Mouse (Mus musculus): ENCODE data around the gene Gm10135. TPM values are rescaled to one million over a fixed set of nuclear protein-coding genes. Genes with fewer than 3 reads are reported as not detected.
"Not testable (repeated sequence)": the region's sequence is repeated elsewhere in the genome, so short reads cannot be mapped to it uniquely, and the experiment has no call there.

The Gm10135 gene
- polyA plus RNA-seq, 1 experiment from 2014 or later: not detected

DNA sequence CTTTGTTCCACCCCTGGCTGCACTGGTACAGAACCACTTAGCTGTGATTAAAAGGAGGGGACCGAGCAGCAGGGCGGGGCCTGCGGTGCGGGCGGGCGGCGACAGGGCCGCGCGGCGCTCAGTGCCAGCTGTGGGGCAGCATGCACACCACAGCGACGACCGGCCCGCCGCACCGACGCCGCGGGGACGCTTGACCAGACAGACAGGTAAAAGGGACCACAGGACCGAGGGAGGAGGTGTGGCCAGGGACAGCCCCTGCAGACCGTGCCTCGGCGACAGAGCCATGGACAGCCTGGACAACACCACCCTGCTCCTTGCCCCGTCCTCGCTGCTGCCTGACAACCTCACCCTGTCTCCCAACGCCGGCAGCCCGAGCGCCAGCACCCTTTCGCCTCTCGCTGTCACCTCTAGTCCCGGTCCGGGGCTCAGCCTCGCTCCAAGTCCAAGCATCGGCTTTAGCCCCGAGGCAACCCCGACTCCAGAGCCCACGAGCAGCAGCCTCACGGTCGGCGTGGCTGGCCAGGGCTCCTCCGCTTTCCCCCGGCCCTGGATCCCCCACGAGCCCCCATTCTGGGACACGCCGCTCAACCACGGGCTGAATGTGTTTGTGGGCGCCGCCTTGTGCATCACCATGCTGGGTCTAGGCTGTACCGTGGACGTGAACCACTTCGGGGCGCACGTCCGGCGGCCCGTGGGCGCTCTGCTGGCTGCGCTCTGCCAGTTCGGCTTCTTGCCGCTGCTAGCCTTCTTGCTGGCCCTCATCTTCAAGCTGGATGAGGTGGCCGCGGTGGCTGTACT, 32.5 kb upstream of the Gm10135 start, which contains the start of gene Slc10a4:
Slc10a4 (plus strand) TSS at position 100 of the 798 bp plus-strand sequence.
- Histone ChIP-seq H3K9ac (ENCODE audit: low read depth, low read length) (no peak within 1 kb of the TSS), H3K4me3 (ENCODE audit: low read depth, low read length) (peak within 1 kb of the TSS; percentile 43), H3K36me3 (ENCODE audit: control insufficient read depth, insufficient read depth, low read length) (no peaks in the 10 kb centered on the region), H3K27ac (ENCODE audit: low read depth, low read length) (no peak within 1 kb of the TSS), H3K9me3 (ENCODE audit: control insufficient read depth, low read length) (no peaks in the 10 kb centered on the region), H3K27me3 (replicated peaks; ENCODE audit: control insufficient read depth, insufficient read depth, low read length) (peaks cover 34% of the 10 kb centered on the region), H3K4me2 (peak within 1 kb of the TSS; percentile 67), H3K4me1 (replicated peaks; ENCODE audit: control insufficient read depth, insufficient read depth, low read length) (no peaks in the 10 kb centered on the region)
- 0 out of 2 replicates have a peak, but pooled peaks have one; percentile 10 for ATAC-seq (replicated peaks; ENCODE audit: low FRiP score)
- WGBS: 7% methylated on average over 61 of the region's 65 CpGs
- DNase-seq (ENCODE audit: low spot score): peak; percentile 45

DNA sequence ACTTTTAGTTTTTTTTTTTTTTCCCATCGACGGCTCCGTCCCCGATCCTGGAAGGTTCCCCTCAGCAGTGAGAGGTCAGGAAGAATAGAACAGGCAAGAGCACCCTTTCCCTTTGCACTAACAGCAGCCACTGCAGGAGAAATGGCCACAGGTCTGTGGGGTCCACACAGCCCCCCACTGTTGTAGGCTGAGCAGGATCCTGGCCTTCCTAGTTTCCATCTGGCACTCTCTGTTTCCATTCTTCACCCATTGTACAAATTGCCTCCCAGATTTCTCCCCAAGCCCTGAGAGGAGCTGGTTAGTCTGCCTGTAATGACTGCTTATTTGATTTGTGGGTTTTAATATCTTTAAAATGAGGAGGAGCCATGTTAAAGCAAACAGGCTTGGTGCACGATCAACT, 29.5 kb upstream of the Gm10135 start:
- H3K4me2 ChIP-seq: no peak overlapping the region
- H3K9ac ChIP-seq (ENCODE audit: low read depth, low read length): no peak overlapping the region
- WGBS: 85% methylated on average over 5 of the region's 5 CpGs
- no peak overlapping the region for H3K27ac ChIP-seq (ENCODE audit: low read depth, low read length)
- peaks cover 34% of the 10 kb centered on the region for H3K27me3 ChIP-seq (replicated peaks; ENCODE audit: control insufficient read depth, insufficient read depth, low read length)
- H3K4me3 ChIP-seq (ENCODE audit: low read depth, low read length): no peak overlapping the region
- no peaks in the 10 kb centered on the region for H3K36me3 ChIP-seq (ENCODE audit: control insufficient read depth, insufficient read depth, low read length)
- no peaks in the 10 kb centered on the region for H3K4me1 ChIP-seq (replicated peaks; ENCODE audit: control insufficient read depth, insufficient read depth, low read length)
- DNase-seq (ENCODE audit: low spot score) (no peak), ATAC-seq (replicated peaks; ENCODE audit: low FRiP score) (no peak)
- H3K9me3 ChIP-seq (ENCODE audit: control insufficient read depth, low read length): no peaks in the 10 kb centered on the region

- H3K9ac ChIP-seq (ENCODE audit: low read depth, low read length); H3K27me3 ChIP-seq (replicated peaks; ENCODE audit: control insufficient read depth, insufficient read depth, low read length); H3K4me1 ChIP-seq (replicated peaks; ENCODE audit: control insufficient read depth, insufficient read depth, low read length); H3K36me3 ChIP-seq (ENCODE audit: control insufficient read depth, insufficient read depth, low read length); H3K4me2 ChIP-seq; H3K27ac ChIP-seq (ENCODE audit: low read depth, low read length); H3K4me3 ChIP-seq (ENCODE audit: low read depth, low read length); DNase-seq (ENCODE audit: low spot score); ATAC-seq (replicated peaks; ENCODE audit: low FRiP score); H3K9me3 ChIP-seq (ENCODE audit: control insufficient read depth, low read length): not testable (repeated sequence)
- WGBS: 81% methylated on average over 1 of the region's 1 CpGs
Observed at GRCm38 (mm10) chr5:72998546-72998945, 24.0 kb upstream of the Gm10135 start.

DNA sequence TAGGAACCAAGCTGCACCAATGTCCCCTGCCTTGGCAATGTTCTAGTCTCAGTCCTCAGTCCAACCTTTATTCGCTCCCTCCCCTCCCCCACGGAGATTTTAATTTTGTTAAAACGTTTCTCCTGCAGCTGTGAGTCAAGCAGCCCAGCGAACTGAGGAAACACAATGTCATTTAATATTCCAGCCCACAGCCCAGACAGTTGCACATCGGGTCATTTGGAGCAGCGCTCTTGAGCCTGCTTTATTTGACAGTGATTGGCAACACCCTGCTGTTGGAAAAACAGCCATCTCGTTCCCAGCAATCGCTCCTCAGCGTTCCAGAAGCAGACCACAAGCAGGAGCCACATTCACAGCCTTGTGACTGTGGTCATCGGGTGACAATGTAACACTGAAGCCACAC, 20.9 kb upstream of the Gm10135 start:
- WGBS: 62% methylated on average over 10 of the region's 10 CpGs
- Histone ChIP-seq H3K4me3 (ENCODE audit: low read depth, low read length) (no peak overlapping the region), H3K9ac (ENCODE audit: low read depth, low read length) (no peak overlapping the region), H3K9me3 (ENCODE audit: control insufficient read depth, low read length) (no peaks in the 10 kb centered on the region), H3K27me3 (replicated peaks; ENCODE audit: control insufficient read depth, insufficient read depth, low read length) (no peaks in the 10 kb centered on the region), H3K36me3 (ENCODE audit: control insufficient read depth, insufficient read depth, low read length) (no peaks in the 10 kb centered on the region), H3K4me1 (replicated peaks; ENCODE audit: control insufficient read depth, insufficient read depth, low read length) (no peaks in the 10 kb centered on the region), H3K27ac (ENCODE audit: low read depth, low read length) (no peak overlapping the region), H3K4me2 (no peak overlapping the region)
- DNase-seq (ENCODE audit: low spot score) (no peak), ATAC-seq (replicated peaks; ENCODE audit: low FRiP score) (no peak)

DNA sequence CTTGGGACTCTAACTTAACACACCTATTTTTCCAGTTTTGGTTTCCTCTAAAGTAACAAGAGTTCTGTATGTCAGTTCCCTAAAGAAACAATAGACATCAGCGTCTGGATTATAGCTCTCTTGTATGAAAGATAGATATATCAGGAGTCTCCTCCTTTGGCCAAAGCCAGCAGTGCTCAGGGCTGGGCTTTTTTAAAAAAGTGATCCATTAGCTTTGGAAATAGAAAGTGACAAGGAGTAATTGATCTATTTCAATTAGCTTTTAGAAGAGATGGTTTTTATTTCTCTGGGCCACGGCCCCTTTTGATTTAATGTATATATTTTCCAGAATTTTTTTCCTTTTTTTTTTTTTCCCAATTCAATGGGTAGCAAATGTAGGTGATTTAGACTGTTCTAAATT, 20.4 kb upstream of the Gm10135 start:
- no peak overlapping the region for H3K9ac ChIP-seq (ENCODE audit: low read depth, low read length)
- H3K36me3 ChIP-seq (ENCODE audit: control insufficient read depth, insufficient read depth, low read length): no peaks in the 10 kb centered on the region
- DNase-seq (ENCODE audit: low spot score) (no peak), ATAC-seq (replicated peaks; ENCODE audit: low FRiP score) (no peak)
- H3K4me2 ChIP-seq: no peak overlapping the region
- WGBS: 69% methylated on average over 2 of the region's 2 CpGs
- H3K27me3 ChIP-seq (replicated peaks; ENCODE audit: control insufficient read depth, insufficient read depth, low read length): no peaks in the 10 kb centered on the region
- no peak overlapping the region for H3K4me3 ChIP-seq (ENCODE audit: low read depth, low read length)
- no peaks in the 10 kb centered on the region for H3K9me3 ChIP-seq (ENCODE audit: control insufficient read depth, low read length)
- H3K4me1 ChIP-seq (replicated peaks; ENCODE audit: control insufficient read depth, insufficient read depth, low read length): no peaks in the 10 kb centered on the region
- no peak overlapping the region for H3K27ac ChIP-seq (ENCODE audit: low read depth, low read length)

- Histone ChIP-seq H3K27me3 (replicated peaks; ENCODE audit: control insufficient read depth, insufficient read depth, low read length) (no peaks in the 10 kb centered on the region), H3K4me1 (replicated peaks; ENCODE audit: control insufficient read depth, insufficient read depth, low read length) (no peaks in the 10 kb centered on the region), H3K4me2 (no peak overlapping the region), H3K9ac (ENCODE audit: low read depth, low read length) (no peak overlapping the region), H3K27ac (ENCODE audit: low read depth, low read length) (no peak overlapping the region), H3K4me3 (ENCODE audit: low read depth, low read length) (no peak overlapping the region), H3K36me3 (ENCODE audit: control insufficient read depth, insufficient read depth, low read length) (no peaks in the 10 kb centered on the region), H3K9me3 (ENCODE audit: control insufficient read depth, low read length) (no peaks in the 10 kb centered on the region)
- ATAC-seq (replicated peaks; ENCODE audit: low FRiP score) (no peak), DNase-seq (ENCODE audit: low spot score) (no peak)
- 78% methylated on average over 8 of the region's 8 CpGs for whole genome bisulfite sequencing
Observed at GRCm38 (mm10) chr5:72994424-72994823, 19.9 kb upstream of the Gm10135 start.

DNA sequence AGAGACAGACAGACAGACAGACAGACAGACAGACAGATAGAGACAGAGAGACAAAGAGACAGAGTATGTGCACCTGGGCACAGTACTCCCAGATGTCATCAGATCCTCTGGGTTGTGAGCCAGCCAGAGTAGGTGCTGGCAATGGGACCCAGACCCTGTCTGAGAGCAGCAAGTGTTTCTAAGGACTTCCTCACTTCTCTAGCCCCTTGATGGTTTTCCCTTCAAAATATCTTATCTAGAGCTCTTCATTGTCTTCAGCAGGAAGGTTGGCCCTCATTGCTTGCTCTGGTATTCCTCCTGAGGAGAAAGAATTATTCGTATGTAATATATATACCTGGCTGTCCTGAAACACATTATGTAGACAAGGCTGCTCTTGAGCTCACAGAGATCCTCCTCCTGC, 18.0 kb upstream of the Gm10135 start:
- no peak overlapping the region for H3K9ac ChIP-seq (ENCODE audit: low read depth, low read length)
- no peak overlapping the region for H3K4me3 ChIP-seq (ENCODE audit: low read depth, low read length)
- no peaks in the 10 kb centered on the region for H3K27me3 ChIP-seq (replicated peaks; ENCODE audit: control insufficient read depth, insufficient read depth, low read length)
- WGBS: 84% methylated on average over 1 of the region's 1 CpGs
- no peak overlapping the region for H3K4me2 ChIP-seq
- H3K36me3 ChIP-seq (ENCODE audit: control insufficient read depth, insufficient read depth, low read length): no peaks in the 10 kb centered on the region
- DNase-seq (ENCODE audit: low spot score) (no peak), ATAC-seq (replicated peaks; ENCODE audit: low FRiP score) (no peak)
- H3K27ac ChIP-seq (ENCODE audit: low read depth, low read length): no peak overlapping the region
- H3K4me1 ChIP-seq (replicated peaks; ENCODE audit: control insufficient read depth, insufficient read depth, low read length): no peaks in the 10 kb centered on the region
- no peaks in the 10 kb centered on the region for H3K9me3 ChIP-seq (ENCODE audit: control insufficient read depth, low read length)

DNA sequence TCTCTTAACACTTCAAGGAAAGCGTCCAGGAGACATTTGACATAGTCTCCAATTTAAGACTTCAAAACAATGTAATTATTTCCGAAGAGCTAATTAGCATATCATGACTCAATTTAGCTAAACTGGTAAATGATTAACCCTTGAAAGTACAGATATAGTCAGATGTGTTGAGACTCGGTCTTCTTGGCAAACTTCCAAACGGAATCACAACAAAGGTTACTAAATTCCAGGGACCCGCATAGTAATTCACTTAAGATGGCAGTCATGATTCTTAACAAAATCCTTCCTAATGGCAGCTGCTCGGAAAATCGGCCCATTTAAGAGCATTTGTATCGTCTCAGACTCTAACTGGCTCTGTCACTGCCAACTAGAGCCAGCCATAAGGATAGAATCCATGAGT, 15.3 kb upstream of the Gm10135 start:
- H3K4me1 ChIP-seq (replicated peaks; ENCODE audit: control insufficient read depth, insufficient read depth, low read length): no peaks in the 10 kb centered on the region
- no peak overlapping the region for H3K9ac ChIP-seq (ENCODE audit: low read depth, low read length)
- no peak overlapping the region for H3K27ac ChIP-seq (ENCODE audit: low read depth, low read length)
- 83% methylated on average over 8 of the region's 8 CpGs for WGBS
- no peaks in the 10 kb centered on the region for H3K36me3 ChIP-seq (ENCODE audit: control insufficient read depth, insufficient read depth, low read length)
- no peaks in the 10 kb centered on the region for H3K9me3 ChIP-seq (ENCODE audit: control insufficient read depth, low read length)
- H3K27me3 ChIP-seq (replicated peaks; ENCODE audit: control insufficient read depth, insufficient read depth, low read length): no peaks in the 10 kb centered on the region
- DNase-seq (ENCODE audit: low spot score) (no peak), ATAC-seq (replicated peaks; ENCODE audit: low FRiP score) (no peak)
- no peak overlapping the region for H3K4me2 ChIP-seq
- no peak overlapping the region for H3K4me3 ChIP-seq (ENCODE audit: low read depth, low read length)

DNA sequence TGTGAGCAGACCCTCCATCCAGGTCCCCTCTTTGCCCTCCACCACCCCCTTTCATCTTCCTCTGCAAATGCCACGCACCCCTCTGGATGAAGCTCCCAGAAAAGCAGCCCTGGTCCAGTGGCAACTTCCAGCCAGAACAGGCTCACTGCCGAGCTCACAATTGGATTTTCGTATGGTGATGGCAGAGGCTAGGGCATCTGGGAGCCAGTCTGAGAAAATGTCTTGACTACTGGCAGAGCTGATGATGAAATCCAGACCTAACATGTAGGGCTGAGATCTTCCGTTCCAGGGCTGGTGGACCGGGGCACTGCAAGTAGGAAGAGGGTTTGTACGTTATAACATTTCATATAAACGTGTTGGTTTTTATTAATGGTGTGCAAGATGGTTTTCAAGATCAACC, 13.3 kb upstream of the Gm10135 start:
- H3K4me2 ChIP-seq: no peak overlapping the region
- no peak overlapping the region for H3K27ac ChIP-seq (ENCODE audit: low read depth, low read length)
- WGBS: 84% methylated on average over 7 of the region's 7 CpGs
- H3K9me3 ChIP-seq (ENCODE audit: control insufficient read depth, low read length): no peaks in the 10 kb centered on the region
- no peaks in the 10 kb centered on the region for H3K27me3 ChIP-seq (replicated peaks; ENCODE audit: control insufficient read depth, insufficient read depth, low read length)
- no peaks in the 10 kb centered on the region for H3K36me3 ChIP-seq (ENCODE audit: control insufficient read depth, insufficient read depth, low read length)
- no peak overlapping the region for H3K9ac ChIP-seq (ENCODE audit: low read depth, low read length)
- no peak for ATAC-seq (replicated peaks; ENCODE audit: low FRiP score)
- no peak for DNase-seq (ENCODE audit: low spot score)
- no peak overlapping the region for H3K4me3 ChIP-seq (ENCODE audit: low read depth, low read length)
- H3K4me1 ChIP-seq (replicated peaks; ENCODE audit: control insufficient read depth, insufficient read depth, low read length): no peaks in the 10 kb centered on the region
